Mouse (Mus musculus) limb, embryonic 12.5 days (tissue): ENCODE measurements around the gene Slc35a3. TPM values are rescaled to one million over a fixed set of nuclear protein-coding genes. Genes with fewer than 3 reads are reported as not detected.
"Not testable (repeated sequence)": the region's sequence is repeated elsewhere in the genome, so short reads cannot be mapped to it uniquely, and the experiment has no call there.

Experiments used
- ATAC-seq: fragments of 200-750 bp; cut with Nextera tagmentation; 2 replicates; pipeline ENCODE4 v1.8.0; 2017; ENCODE audit warnings: low read depth, moderate TSS enrichment; ENCODE audit not compliant: insufficient number of reproducible peaks, insufficient read depth, low FRiP score, low TSS enrichment
- H3K27ac ChIP-seq: fragments of 300-500 bp; sonication (generic); 2 replicates; pipeline ENCODE4 v1.5.1; 2016; ENCODE audit warnings: mild to moderate bottlenecking, moderate library complexity
- H3K27me3 ChIP-seq: fragments of 300-500 bp; sonication (generic); 2 replicates; pipeline ENCODE4 v1.6.1; 2016; ENCODE audit warnings: mild to moderate bottlenecking, moderate library complexity
- H3K36me3 ChIP-seq: fragments of 300-500 bp; sonication (generic); 2 replicates; pipeline ENCODE4 v1.6.1; 2016; ENCODE audit warnings: mild to moderate bottlenecking, moderate library complexity
- H3K4me1 ChIP-seq: fragments of 300-500 bp; sonication (generic); replicated peaks from 2 replicates; pipeline ENCODE4 v1.6.1; 2016
- H3K4me2 ChIP-seq: fragments of 300-500 bp; sonication (generic); 2 replicates; pipeline ENCODE4 v1.6.1; 2016; ENCODE audit warnings: mild to moderate bottlenecking, moderate library complexity
- H3K4me3 ChIP-seq: fragments of 300-500 bp; sonication (generic); replicated peaks from 2 replicates; pipeline ENCODE4 v1.5.1; 2016; ENCODE audit warnings: mild to moderate bottlenecking
- H3K9ac ChIP-seq: fragments of 300-500 bp; sonication (generic); replicated peaks from 2 replicates; pipeline ENCODE4 v1.6.1; 2016; ENCODE audit warnings: mild to moderate bottlenecking, moderate library complexity
- H3K9me3 ChIP-seq: fragments of 300-500 bp; sonication (generic); 2 replicates; pipeline ENCODE4 v1.6.1; 2016; ENCODE audit warnings: mild to moderate bottlenecking, moderate library complexity
- WGBS: fragments of 180-500 bp; shearing (Covaris S2); methylation state at CpG from one replicate; pipeline ENCODE4 v1.1.7; 2016; 5-methylcytosine and 5-hydroxymethylcytosine counted together
- polyA plus RNA-seq: library from polyadenylated mRNA; unstranded; fragments of >200 nt; fragmentation: Nextera tagmentation; extraction: Ambion mirVana; gene quantifications from 2 replicates; pipeline ENCODE4 v1.2.1, GENCODE M21; 2016

Gene Slc35a3
- polyA plus RNA-seq, result 11.3 and 12.7 TPM in 2 replicates

DNA sequence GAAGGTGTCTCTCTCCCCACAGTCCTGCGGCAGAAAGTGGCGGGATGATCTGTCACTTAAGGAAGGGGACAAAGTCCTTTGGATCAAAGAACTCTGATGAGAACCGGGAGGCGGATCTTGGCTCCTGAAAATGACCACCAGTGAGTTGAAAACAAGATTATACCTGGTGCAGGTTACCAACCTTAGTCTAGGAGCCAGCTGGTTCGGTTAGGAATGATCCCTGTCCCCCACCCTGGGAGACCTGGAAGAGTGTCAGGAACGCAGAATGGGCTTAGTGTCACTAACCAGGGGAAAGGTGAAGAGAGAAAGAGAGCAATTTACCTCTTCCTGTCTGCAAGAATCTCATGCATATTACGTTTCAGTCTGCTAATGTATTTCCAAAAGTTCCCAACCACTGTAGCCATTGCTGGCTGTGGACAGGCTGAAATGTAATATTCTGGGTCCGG is at the start of gene Slc35a3:
Gene Slc35a3, minus strand, starts transcription at position 396 of the 446 bp plus-strand sequence.
- H3K9ac ChIP-seq, result peak within 1 kb of the TSS; percentile 95
- H3K27ac ChIP-seq, result peak within 1 kb of the TSS; percentile 93
- ATAC-seq, result peak; percentile 28; the same call in 1 of the 2 replicates
- H3K36me3 ChIP-seq, result no peaks in the 10 kb centered on the region
- peaks cover 7% of the 10 kb centered on the region; the same call in 1 of the 2 replicates for H3K27me3 ChIP-seq
- peaks cover 12% of the 10 kb centered on the region for H3K4me1 ChIP-seq
- WGBS, result 3% methylated on average over 8 of the region's 8 CpGs
- peak within 1 kb of the TSS; percentile 95 for H3K4me3 ChIP-seq
- no peaks in the 10 kb centered on the region for H3K9me3 ChIP-seq
- H3K4me2 ChIP-seq, result peak within 1 kb of the TSS; percentile 68

DNA sequence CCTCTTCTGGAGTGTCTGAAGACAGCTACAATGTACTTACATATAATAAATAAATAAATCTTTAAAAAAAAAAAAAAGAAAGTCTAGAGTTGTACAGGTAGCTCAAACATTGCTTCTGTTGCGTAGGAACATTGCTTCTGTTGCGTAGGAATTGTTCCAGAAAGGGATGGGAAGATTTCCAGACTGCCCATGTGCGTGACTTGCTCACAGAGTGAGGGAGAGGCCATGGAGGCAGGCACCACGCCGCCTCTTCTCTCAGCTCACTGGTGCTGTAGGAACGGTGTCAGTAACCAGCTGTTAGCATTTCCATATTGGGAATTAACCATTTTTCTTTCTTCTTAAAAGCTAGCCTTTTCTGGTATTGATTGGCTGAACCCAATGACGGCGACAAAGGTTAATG is 40.2 kb upstream of the Slc35a3 start:
- Histone ChIP-seq H3K9me3 (no peaks in the 10 kb centered on the region), H3K27ac (no peak overlapping the region), H3K27me3 (no peaks in the 10 kb centered on the region), H3K4me3 (no peak overlapping the region), H3K4me2 (no peak overlapping the region), H3K36me3 (peaks cover 49% of the 10 kb centered on the region), H3K9ac (no peak overlapping the region), H3K4me1 (no peaks in the 10 kb centered on the region)
- WGBS, result 93% methylated on average over 8 of the region's 8 CpGs
- no peak for ATAC-seq

DNA sequence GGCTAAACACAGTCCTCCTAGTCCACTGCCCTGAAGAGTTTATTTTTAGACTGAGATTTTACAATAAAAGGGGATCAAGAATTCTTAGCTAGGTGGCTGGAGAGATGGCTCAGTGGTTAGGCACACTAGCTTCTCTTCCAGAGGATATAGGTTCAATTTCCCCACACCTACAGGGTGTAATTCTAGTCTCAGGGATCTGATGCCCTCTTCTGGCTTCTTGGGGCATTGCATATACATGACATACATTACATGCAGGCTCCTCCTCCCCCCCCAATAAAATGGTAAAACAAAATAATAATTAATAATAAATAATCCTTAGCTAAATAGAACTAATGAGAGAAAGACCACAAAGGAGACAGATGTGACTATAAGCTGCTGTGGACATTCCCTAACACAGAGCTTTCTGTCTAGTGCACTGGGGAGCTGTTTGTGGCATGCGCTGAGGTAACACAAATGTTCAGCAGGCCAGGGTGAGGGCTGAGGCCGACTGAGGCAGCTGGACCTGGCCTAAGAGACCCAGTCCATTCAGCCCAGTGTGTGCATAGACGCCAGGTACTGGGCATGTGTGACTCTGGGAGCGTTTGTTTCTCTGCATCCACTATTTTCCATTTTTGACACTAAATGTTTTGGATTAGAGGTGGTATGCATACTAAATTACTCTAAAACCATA is 38.7 kb upstream of the Slc35a3 start:
- peaks cover 36% of the 10 kb centered on the region for H3K36me3 ChIP-seq
- H3K4me3 ChIP-seq, result no peak overlapping the region
- ATAC-seq, result no peak
- no peaks in the 10 kb centered on the region for H3K27me3 ChIP-seq
- H3K9me3 ChIP-seq, result no peaks in the 10 kb centered on the region
- H3K4me1 ChIP-seq, result no peaks in the 10 kb centered on the region
- no peak overlapping the region for H3K4me2 ChIP-seq
- 93% methylated on average over 4 of the region's 4 CpGs for WGBS
- no peak overlapping the region for H3K27ac ChIP-seq
- H3K9ac ChIP-seq, result no peak overlapping the region

DNA sequence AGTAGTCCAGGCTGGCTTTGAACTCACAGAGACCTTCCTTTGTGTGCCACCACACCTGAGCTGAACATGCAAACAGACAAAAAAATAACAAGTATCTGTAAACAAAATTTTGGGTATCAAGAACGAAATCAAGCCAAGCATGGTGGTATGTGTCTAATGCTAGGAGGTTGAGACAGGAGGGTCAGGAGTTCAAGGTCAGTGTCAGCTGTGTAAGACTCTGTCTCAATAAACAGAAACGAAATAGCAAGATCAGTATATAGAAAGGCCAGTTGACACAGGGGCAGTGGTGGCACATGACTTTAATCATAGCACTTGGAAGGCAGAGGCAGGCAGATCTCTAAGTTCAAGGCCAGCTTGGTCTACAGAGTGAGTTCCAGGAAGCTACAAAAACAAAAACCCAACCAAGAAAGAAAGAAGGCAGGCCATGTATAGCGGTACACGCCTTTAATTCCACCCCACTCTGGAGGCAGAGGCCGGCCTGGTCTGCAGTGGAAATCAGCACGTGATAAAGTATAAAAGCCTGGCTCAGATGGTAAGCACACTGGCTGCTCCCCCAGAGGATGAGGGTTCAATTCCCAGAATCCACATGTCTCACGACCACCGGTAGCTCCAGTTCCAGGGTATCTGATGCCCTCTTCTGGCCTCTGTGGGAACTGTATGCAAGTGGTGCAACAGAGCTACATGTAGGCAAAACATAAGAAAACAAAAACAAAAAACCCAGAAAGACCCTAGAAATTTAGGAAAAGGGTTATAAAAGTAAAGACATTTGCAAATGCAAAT is 36.0 kb upstream of the Slc35a3 start:
- Histone ChIP-seq H3K9ac (no peak overlapping the region), H3K36me3 (peaks cover 34% of the 10 kb centered on the region), H3K4me3 (no peak overlapping the region), H3K9me3 (no peaks in the 10 kb centered on the region), H3K4me1 (no peaks in the 10 kb centered on the region), H3K4me2 (no peak overlapping the region), H3K27me3 (no peaks in the 10 kb centered on the region), H3K27ac (no peak overlapping the region)
- no peak for ATAC-seq
- WGBS, result 59% methylated on average over 8 of the region's 8 CpGs

DNA sequence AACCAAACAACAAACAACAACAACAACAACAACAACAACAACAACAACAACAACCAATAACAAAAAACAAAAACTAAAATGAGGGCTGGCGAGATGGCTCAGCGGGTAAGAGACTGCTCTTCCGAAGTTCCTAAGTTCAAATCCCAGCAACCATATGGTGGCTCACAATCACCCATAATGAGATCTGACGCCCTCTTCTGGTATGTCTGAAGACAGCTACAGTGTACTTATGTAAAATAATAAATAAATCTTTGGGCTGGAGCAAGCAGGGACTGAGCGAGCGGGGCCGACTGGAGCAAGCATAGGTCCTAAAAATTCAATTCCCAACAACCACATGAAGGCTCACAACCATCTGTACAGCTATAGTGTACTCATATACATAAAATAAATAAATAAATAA is 35.0 kb upstream of the Slc35a3 start:
- not testable (repeated sequence) for H3K9me3 ChIP-seq, H3K4me3 ChIP-seq, H3K9ac ChIP-seq, H3K27me3 ChIP-seq, H3K27ac ChIP-seq, H3K4me2 ChIP-seq, ATAC-seq, H3K4me1 ChIP-seq
- peaks cover 29% of the 10 kb centered on the region for H3K36me3 ChIP-seq
- 87% methylated on average over 7 of the region's 7 CpGs for WGBS

DNA sequence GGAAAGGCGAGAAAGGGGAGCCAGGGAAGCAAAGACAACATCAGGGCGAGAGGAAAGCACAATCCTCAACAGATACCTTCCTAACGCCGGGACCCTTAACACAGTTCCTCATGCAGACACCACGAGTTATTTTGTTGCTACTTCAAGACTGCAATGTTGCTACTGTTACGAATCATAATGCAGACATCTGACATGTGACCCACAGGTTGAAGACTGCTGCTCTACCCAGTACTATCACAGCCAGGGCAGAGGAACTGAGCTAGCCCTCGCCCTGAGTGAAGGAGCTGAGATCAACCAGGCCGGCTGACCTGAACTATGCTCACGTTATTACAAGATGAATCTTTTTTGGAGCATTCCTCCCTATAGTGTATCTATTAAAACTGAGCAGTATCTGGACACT is 28.3 kb upstream of the Slc35a3 start:
- Histone ChIP-seq H3K4me1 (no peaks in the 10 kb centered on the region), H3K4me3 (no peak overlapping the region), H3K9me3 (no peaks in the 10 kb centered on the region), H3K36me3 (peaks cover 11% of the 10 kb centered on the region), H3K27ac (no peak overlapping the region), H3K9ac (no peak overlapping the region), H3K27me3 (no peaks in the 10 kb centered on the region), H3K4me2 (no peak overlapping the region)
- WGBS, result 75% methylated on average over 9 of the region's 9 CpGs
- ATAC-seq, result no peak

DNA sequence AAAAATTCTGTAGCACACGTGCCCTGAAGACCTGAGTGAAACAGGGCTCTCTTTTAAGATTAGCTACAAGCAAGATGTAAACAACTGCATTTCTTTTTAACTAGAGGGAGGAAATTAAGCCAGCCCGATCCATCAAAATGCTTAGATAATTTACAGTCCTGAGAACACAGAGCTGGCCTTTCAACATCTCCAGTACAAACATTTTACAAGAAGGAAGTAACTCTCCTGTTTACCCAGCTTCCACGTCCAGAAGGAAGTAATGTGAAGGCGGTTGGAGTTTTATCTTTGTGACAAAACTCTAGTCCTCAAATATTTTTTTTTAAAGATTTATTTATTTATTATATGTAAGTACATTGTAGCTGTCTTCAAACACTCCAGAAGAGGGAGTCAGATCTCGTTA is 27.5 kb upstream of the Slc35a3 start:
- no peaks in the 10 kb centered on the region for H3K4me1 ChIP-seq
- H3K36me3 ChIP-seq, result peaks cover 11% of the 10 kb centered on the region
- H3K27me3 ChIP-seq, result no peaks in the 10 kb centered on the region
- H3K9ac ChIP-seq, result no peak overlapping the region
- H3K9me3 ChIP-seq, result no peaks in the 10 kb centered on the region
- no peak for ATAC-seq
- H3K4me3 ChIP-seq, result no peak overlapping the region
- no peak overlapping the region for H3K4me2 ChIP-seq
- 76% methylated on average over 5 of the region's 5 CpGs for WGBS
- no peak overlapping the region for H3K27ac ChIP-seq

DNA sequence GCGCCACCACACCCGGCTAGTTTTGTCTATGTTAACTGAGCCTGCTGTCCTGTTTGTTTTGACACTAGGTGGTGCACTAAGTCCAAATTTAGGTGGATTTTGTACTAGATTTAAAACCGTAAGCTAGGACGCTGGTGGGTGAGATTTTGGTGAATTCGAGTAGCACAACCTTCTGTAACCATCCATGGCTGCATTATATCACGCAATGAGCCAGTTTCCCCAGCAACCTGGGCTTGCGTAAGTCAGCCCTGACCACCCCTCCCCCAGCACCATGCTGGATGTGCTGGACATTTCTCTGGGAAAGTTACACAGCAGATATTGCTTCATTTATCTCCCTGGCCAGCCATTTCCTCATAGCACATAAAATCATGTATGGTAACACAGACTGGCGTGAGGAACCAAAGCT is 24.7 kb upstream of the Slc35a3 start:
- 76% methylated on average over 8 of the region's 8 CpGs for WGBS
- Histone ChIP-seq H3K4me2 (no peak overlapping the region), H3K9me3 (no peaks in the 10 kb centered on the region), H3K27me3 (no peaks in the 10 kb centered on the region), H3K36me3 (no peaks in the 10 kb centered on the region), H3K9ac (no peak overlapping the region), H3K4me1 (no peaks in the 10 kb centered on the region), H3K4me3 (no peak overlapping the region), H3K27ac (no peak overlapping the region)
- no peak for ATAC-seq

DNA sequence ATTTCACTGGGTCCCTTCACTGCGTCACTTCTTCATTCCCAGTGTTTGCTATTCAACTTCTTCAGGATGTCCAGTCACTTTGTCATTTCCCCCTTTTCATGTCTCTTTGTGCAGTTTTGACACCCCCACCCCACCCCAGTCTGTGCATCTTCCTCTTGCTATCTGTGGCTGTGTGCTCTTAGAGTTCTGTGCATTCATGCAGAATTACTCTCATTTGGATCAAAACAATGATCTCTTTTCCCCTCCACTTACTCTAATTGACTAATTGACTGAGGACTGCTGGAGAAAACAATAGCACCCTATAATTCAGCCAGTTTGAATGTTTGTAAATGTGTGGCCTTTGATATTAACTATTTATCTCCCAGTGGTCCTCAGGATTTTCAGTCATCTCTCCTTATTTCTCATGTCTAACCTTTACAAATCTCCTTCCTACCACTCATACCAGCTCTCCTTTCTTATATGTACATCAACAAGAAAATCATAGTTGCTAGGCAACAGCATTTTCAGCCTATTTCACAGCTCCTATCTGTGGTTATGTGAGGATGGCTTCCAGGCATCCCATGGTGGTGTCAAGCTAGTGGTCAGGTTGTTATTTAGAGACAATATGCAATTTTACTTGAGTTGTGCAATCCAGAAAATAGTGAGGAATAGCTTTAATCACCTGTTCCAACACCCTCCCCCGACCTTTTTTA is 17.0 kb upstream of the Slc35a3 start:
- Histone ChIP-seq H3K27me3 (no peaks in the 10 kb centered on the region), H3K4me2 (no peak overlapping the region), H3K9me3 (no peaks in the 10 kb centered on the region), H3K9ac (no peak overlapping the region), H3K36me3 (no peaks in the 10 kb centered on the region), H3K4me1 (no peaks in the 10 kb centered on the region), H3K27ac (no peak overlapping the region), H3K4me3 (no peak overlapping the region)
- no peak for ATAC-seq
- 82% methylated on average over 2 of the region's 2 CpGs for WGBS

DNA sequence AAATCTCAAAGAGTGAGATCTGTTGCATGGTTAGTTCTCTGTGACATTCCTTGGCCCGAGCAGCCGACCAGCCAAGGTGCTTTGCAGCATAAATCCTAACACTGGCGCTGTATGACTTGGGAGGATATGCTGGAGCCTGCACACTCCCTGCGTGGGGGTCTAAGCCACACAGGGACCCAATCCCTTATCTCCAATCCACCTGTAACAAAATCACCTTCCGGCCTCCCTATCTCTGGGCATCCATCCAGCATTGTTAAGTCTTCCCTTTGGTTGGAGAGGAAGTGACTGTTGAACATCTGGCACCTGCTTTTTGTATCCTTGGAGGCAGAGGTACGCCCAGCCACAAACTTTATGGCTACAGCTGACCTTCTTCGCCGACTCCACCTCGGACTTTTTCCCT is 14.2 kb upstream of the Slc35a3 start:
- Histone ChIP-seq H3K4me2 (no peak overlapping the region), H3K27me3 (no peaks in the 10 kb centered on the region), H3K27ac (no peak overlapping the region), H3K4me1 (no peaks in the 10 kb centered on the region), H3K4me3 (no peak overlapping the region), H3K9ac (no peak overlapping the region), H3K9me3 (no peaks in the 10 kb centered on the region), H3K36me3 (no peaks in the 10 kb centered on the region)
- ATAC-seq, result no peak
- WGBS, result 68% methylated on average over 9 of the region's 9 CpGs
